Mouse (Mus musculus): ENCODE measurements around the gene Dhrs7c.

The Dhrs7c gene

DNA sequence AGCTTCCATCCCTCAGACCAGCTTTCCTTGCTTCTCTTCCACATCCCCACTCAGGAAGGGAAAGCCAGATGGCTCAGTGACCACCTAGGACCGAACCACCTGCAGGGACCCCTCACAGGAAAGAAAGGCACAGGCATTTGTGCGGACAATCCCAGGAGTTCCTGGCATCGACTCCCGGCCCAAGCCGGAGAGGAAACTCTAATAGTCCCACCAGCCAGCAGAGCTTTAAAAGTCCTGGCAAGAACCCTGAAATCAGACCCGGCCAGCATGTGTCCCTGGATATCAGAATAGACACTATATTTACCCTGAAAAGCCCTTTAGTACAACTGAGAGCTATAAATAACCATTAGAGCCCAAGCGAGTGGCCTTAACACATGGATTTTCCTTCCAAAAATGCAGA is at the start of gene Dhrs7c:
TSS of gene Dhrs7c (plus strand) at position 257 of the 400 bp plus-strand sequence.
- no peak for DNase-seq (ENCODE audit: extremely low read depth, insufficient read length, low spot score)

DNA sequence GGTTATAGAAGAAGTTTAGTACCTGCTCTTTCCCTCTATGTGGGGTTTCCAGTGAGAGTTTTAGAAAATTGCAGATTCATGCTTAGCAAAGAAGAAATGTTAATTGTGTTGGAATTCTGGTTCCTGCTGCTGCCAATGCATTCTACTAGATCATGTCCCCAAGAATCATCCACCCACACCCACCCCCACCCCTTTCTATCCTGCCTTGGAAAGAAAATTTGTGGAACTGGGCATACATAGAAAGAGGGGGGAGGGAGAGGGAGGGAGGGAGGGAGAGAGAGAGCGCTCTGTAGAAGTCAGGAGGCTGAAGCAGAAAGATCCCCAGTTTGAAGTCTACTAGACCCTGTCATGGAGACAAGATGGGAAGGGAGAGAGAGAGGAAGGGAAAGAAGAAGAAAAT is 41.7 kb upstream of the Dhrs7c start:
- DNase-seq (ENCODE audit: extremely low read depth, insufficient read length, low spot score): no peak

DNA sequence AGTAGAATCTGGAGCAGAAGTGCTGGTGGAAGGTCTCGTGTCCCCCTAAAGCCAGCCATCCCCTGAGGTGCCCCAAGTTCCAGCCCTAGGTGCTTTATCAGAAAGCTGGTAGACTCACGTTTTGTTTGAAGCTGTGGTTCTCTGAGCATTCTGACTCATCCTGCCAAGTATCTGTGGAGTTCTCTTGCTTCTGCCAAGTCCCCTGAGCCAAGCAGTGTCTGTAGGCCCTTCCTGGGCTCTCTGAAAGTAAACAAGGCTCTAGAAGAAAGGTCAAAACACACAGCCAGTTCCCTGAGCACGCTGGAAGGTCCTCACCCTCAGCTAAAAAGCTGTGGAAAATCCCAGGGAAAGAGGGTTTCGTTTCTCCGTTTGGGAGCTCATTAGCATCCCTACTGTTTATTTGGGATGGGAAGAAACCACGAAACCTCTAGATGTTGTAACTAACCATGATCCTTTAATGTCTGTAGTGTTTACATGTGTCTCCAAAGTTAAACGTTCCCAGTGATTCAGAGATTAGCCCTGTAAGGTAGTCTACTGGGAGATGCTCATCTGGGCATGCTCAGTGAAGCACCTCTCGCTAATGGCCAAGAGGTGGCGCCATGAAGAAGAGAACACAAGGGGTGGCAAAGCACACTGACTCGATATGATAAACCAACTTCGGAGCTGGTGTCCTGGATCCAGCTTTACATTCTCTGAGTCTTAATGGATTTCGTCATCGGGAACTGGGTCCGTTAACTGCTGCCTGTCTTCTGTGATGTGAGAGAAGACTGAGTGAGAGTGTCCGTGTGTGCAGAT is 40.4 kb upstream of the Dhrs7c start:
- no peak for DNase-seq (ENCODE audit: extremely low read depth, insufficient read length, low spot score)

DNA sequence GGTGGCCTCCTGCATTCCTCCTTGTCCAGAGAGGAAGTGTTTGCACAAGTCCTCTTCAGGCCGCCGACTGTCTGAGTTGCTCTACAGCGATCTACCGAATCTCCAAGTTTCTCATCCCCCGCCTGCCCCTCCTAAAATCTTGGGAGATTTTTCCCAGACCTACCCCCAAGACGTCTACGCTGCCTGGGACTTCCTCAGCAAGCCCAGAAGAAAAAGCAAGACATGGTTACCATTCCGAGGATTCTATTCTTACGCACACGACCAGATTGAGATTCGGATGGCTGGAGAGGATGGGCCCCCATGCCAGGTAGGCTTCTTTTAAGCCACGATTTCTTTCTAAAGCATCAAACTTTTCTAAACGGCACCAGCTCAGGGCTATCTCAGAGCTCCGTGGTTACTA is 26.9 kb upstream of the Dhrs7c start, which contains the start of gene Glp2r:
TSS of gene Glp2r (minus strand) at position 101 of the 400 bp plus-strand sequence.
- no peak for DNase-seq (ENCODE audit: extremely low read depth, insufficient read length, low spot score)

DNA sequence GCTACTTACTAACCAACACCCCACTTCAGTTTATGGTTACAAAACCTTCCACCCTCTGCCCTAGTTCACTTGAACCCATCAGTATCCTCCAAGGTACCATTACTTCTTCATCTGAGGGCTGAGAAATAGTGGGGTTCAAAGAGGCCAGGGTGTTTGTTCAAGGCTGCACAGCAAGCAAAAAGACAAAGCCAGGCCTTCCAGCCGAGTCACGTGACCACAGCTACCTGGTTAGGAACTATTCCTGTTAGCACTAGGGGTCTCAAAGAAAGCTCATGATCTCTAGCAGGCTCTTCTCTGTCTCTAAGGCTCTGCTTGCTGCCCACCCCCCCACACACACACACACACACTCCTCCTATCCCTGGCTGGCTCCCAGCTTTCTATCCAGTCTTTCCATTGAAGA is 26.3 kb upstream of the Dhrs7c start:
- DNase-seq (ENCODE audit: extremely low read depth, insufficient read length, low spot score): no peak

DNA sequence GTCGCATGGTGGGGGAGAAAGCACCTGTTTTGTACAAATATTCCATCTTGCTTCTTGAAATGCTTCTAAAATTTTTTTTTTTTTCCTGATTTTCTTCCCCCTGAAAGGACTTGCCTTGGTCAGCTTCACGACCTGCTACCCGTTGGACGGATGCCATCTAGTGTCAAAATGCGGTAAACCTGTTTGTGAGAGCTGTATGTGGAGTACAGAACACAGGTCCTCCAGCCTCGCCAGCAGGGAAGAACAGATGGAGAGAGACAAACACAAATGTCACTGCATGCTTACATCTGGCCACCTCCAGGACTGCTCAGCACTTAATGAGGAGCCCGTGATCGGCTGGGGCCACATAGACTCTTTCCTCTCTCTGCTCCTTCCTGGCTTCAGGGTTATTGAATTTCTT is 25.4 kb upstream of the Dhrs7c start:
- DNase-seq (ENCODE audit: extremely low read depth, insufficient read length, low spot score): no peak

DNA sequence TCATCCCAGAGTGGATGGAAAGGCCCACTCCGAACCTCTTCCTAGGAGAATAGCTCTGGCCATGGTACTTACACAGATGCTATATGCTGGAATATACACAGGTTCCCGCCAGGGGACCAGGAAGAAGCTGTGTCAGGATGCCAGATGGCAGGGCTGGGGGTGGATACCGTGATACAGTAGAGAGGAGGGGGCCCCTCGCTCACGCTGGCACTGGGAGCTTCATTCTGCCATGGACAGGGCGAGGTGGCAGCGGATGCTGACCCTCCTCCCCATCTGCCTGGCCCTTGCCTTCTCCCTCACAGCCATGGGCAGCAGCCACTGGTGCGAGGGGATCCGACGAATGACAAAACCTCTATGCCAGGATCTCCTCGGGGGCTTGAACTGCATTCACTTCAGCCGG is 23.6 kb upstream of the Dhrs7c start, which contains the start of gene Gsg1l2:
TSS of gene Gsg1l2 (plus strand) at position 230 of the 400 bp plus-strand sequence.
- no peak for DNase-seq (ENCODE audit: extremely low read depth, insufficient read length, low spot score)

DNA sequence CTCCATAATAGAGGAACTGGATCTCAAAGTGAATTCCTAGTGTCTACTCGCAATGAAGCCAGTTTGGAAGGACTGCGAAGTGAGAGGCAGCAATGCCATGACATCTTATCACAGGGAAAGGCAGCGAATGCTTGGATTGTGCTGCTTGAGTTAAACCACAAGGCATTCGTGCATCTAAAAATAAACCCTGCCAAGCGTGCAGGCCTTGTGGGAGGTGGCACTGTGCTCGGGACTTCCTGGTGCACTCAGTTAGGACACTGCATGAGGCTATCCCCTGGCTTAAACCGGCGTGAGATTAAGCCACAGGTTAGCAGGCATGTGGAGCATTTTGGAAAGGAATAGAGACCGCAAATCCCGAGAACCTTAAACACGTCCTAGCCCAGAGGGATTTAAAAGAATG is 7.8 kb upstream of the Dhrs7c start:
- DNase-seq (ENCODE audit: extremely low read depth, insufficient read length, low spot score): no peak

DNA sequence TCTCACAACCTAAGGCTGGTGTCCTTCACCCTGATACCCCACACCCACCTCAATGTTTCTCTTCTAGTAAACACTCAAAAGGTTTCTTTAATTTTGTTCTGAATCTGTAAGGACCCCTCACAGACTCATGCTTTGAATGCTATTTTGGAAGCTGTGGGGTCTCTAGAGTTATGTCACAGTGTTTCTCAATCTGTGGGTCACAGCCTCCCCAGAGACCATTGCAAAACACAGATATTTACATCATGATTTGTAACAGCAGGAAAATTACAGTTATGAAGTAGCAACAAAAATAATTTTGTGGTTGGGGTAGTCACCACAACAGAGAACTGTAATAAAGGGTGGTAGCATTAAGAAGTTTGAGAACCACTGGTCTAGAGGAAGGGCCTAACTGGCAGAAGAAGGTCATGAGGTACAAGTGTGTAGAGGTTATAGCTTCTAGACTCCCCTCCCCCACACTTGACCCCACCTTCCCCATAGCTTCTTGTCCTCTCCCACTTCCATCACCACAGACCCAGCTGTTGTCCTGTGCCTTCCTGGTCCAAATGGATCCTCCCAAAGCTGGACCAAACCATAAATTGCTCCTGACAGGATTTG is 2.2 kb downstream of the Dhrs7c start:
- DNase-seq (ENCODE audit: extremely low read depth, insufficient read length, low spot score): no peak

DNA sequence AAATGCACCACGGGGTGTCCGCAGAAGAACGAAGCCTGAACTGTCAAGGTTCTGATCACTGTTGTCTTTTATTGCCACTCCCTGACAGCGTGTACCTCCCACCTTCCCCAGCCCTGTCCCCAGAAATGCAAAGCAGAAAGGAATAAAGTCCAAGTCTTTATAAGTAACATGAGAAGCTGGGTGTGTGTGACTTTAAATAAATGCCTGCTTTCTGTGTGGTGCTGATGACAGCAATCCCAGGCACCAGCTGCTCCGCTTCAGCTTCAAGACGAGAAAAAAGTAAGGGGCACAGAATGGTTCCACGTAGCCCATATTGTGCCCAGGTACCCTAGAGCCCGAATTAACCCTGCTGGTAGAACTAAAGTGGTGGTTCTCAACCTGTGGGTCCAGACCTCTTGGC is 3.2 kb downstream of the Dhrs7c start:
- DNase-seq (ENCODE audit: extremely low read depth, insufficient read length, low spot score): no peak

DNA sequence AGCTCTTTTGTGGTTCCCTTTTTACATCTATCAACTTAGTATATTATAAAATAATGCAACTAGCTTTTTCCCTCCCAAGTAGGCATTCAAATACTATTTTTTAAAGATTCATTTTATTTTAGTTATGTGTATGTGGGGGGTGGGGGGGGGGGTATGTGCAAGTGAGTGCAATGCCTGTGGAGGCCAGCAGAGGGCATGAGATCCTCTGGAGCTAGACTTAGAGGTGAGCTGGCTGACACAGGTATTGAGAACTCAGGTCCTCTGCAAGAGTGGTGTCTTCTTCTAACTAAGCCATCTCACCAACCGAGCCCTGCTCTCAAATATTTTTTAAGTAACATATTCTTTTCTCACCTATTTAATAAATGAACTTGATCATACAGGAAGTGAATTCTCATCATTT is 7.6 kb downstream of the Dhrs7c start:
- no peak for DNase-seq (ENCODE audit: extremely low read depth, insufficient read length, low spot score)

DNA sequence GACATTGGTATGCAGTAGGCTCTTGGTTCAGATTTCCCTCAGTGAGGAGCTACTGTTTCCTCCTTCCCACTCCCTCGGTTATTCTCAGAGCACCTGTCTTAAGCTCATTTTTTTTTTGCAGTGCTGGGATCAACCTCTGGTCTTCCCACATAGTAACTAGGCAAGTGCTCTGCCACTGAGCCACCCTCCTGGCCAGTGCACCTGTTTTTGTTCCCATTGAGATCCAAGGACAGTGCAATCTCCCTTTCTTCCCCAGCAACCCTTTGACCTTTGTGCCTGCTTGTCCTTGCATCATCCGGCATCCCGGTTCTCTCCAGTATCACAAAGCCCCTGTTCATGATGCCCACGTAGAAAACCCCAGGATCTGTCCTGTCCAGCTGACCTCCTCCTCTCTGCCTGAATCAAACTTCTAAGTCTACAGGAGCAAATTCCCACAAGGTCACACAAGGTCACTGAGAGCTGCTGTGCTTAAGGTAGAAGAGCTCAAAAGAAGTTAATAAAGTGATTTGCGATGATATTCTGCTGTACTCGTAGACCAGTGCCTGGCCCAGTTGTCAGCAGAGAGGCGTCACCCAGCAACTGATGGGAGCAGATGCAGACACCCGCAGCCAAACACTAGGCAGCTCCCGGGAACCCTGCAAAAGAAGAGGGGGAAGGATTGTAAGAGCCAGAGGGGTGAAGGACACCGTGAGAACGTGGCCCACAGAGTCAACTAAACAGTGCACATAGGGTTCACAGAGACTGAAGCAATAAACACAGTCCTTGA is 9.0 kb downstream of the Dhrs7c start:
- no peak for DNase-seq (ENCODE audit: extremely low read depth, insufficient read length, low spot score)

DNA sequence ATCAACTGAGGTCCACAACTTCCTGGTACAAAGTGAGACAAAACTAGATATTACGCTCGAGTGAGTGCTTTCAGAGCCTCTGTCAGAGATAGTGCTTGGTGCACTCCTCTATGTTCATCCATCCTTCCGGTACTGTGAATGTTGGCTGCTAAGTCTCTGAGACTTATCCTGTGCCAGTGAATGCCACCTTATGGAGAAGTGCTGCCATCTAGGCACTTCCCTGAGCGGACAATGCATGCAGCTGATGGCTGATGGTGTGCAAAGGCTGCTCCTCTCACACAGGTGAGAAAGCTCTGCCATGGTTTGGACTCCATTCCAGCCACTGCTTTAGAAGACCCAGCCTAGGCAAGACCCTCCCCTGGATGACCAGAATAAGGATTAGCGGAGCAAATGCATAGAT is 10.1 kb downstream of the Dhrs7c start:
- no peak for DNase-seq (ENCODE audit: extremely low read depth, insufficient read length, low spot score)

DNA sequence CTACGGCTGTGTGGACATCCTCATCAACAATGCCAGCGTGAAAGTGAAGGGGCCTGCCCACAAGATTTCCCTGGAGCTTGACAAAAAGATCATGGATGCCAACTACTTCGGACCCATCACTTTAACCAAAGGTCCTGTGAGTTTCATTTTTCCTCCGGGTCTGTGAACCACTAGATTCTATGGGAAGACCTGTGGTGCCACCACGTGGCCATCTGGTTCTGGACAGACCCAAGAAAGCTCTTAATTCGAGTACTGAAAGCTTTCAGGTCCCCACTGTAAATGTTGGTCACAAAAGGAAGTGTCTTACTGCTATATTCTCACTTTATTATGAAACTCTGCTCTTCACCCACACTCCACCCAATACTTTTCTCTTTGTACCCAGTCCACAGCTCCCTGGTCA is 13.5 kb downstream of the Dhrs7c start:
- no peak for DNase-seq (ENCODE audit: extremely low read depth, insufficient read length, low spot score)

DNA sequence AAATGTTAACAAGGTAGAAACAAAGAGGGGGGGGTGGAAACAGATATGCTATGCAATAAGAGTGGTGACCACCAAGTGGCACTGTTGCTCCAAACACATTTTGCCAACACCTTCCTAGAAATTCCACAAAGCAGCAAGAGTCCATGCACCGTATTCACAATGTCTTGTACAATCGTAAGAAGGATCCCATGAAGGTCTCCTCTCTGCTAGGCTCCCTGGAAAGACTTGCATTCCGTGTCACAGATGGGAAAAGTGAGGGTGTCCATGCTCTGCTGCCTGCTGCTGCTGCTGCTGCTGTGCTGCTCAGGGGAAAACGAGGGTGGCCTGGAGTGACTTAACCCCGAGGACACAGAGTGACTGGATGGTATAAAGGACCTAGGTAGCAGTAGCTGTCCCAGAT is 21.6 kb downstream of the Dhrs7c start:
- DNase-seq (ENCODE audit: extremely low read depth, insufficient read length, low spot score): peak; percentile 7

DNA sequence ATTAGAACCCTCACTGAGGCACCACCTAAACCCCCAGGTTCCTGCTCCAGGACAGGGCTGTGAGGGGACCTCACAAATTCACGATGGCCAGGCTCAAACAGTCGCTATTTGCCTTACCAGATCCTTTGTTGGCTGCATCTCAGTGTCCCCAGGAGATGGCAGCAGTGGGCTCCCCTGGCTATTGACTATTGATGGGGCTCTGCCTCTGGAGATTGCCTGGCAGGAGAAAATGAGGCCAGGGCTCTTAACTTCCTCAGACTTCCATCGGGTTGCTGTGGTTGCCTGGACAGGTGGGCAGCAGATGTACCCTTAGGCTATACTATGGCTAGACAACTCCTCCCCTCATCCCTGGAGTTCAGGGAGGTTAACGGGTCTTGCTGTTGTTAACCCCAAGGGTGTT is 22.2 kb downstream of the Dhrs7c start:
- DNase-seq (ENCODE audit: extremely low read depth, insufficient read length, low spot score): no peak

DNA sequence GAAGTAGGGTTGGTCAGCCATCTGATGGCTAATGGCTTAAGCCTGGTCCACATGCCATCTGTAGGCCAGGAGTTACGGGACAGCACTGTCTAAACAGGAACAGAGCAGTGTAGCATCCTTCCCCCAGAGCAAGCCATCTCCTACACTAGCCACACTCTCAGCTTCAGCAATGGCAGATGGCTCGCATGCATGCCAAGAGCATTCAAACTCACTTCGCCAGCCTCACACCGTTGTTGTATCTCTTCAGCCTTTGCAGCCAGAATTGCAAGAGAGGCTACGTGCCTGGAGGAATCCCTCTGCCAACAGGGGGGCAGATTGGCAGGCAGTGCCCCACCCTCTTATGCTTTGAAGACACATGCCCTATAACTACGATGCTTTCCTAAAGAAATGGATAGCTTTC is 23.6 kb downstream of the Dhrs7c start:
- DNase-seq (ENCODE audit: extremely low read depth, insufficient read length, low spot score): no peak

DNA sequence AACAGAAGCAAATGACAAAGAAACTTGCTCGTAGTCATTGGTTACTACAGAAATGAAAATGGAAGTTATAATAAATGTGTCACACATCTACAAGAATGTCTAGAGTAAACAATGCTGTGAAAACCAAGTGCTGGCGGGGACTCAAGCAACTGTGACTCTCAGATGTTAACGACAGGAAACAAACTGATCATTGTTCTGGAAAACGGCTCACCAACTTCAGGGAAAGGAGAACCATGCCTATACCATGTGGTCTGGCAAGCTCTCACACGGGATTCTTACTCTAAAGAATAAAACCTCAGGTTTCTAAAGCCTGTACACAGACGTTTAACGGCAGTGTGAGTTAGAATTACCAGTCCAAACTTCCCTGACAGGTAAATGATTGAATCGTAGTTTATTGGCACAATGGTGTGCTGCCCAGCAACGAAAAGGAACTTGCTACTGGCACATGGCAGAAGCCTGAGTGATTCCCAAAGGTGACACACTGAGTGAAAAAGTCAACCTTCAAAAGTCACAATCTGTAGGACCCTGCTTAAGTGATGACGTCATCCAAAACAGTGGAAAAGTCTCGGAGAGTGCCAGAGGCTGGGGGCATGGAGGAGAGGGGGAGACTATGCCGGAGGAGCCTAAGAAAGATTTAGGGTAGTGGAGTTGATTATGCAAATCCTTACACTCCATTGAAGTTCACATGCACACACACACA is 30.5 kb downstream of the Dhrs7c start:
- DNase-seq (ENCODE audit: extremely low read depth, insufficient read length, low spot score): peak; percentile 50

DNA sequence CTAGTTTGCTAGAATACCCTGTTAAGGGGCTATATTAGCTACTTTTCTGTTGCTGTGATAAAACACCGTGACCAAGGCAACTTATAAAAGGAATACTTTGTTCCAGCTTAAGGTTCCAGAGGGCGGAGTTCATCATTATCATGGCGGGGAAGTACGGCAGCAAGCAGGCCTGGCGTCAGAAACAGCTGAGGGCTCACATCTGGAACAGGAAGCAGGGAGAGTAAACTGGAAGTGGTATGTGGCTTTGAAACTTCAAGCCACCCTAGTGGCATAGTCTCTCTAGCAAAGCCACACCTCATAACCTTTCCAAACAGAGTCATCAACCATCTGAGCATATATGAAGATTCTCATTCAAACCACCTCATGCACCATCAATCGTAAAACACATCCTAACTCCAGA is 31.5 kb downstream of the Dhrs7c start:
- no peak for DNase-seq (ENCODE audit: extremely low read depth, insufficient read length, low spot score)

DNA sequence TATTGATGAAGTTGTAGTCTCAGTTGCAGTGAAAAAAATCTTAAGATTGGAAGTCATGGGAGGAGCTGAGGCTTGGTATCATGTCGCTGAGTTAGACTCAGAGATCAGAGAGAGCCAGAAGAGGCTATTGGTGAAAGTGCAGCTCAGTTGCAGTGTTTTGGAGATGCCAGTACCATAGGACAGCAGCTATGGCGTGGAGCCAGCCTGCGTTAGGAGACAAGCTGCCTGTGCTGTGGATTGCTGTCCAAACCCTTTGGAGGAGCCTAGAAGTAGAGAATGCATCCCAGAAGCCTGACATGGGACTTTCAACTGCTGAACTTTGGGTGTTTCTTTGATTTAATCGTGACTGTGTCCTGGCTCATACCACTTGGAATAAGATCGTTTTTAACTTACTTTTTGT is 33.8 kb downstream of the Dhrs7c start:
- DNase-seq (ENCODE audit: extremely low read depth, insufficient read length, low spot score): no peak
